Mouse (Mus musculus) layer of hippocampus, adult 11-12 months (tissue): ENCODE data around the gene Vmn1r83.

Experiments
- DNase-seq: peaks from one replicate; pipeline ENCODE4 v3.0.0; 2022; ENCODE audit warnings: low spot score

Vmn1r83 gene

DNA sequence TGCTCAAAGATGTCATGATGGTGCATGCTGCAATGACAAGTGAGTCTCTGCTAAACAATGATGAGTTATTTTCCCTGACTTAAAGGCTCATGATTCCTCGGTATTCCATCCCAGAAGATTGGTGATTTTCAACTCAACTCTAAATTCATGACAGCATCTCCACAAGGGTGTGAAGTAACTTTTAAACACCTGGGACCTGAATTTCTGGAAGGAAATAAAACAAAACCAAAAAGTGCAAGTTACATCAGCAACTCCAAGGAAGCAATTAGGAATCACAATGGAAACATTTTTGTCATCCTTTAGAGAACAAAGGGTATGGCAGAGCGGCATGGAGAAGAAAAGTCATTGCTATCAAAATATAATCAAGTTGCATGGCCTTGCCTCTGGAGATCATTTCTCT is at the start of gene Vmn1r83:
Gene Vmn1r83 (minus strand): TSS at position 101 of the 400 bp plus-strand sequence.
- DNase-seq: no peak

DNA sequence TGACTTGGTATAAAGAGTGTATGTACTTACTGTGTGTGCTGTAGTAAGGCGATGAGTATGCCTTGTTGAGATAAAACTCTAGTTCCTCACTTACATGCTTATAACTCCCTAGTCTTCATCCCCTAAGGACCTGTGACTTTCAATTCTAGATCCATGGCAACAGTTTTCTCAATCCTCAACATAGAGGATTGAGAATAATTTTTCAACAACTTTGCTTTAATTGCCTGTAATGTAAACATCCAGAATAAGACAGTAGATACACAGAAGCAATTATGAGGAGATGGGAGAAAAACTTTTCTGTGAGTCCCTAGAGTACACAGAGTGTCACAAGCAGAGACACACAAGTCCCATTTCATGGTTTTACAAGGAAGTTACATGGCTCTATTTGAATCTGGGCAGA is 39.9 kb upstream of the Vmn1r83 start, which contains the start of gene Vmn1r84:
Gene Vmn1r84 (minus strand): TSS at position 101 of the 400 bp plus-strand sequence.
- no peak for DNase-seq

DNA sequence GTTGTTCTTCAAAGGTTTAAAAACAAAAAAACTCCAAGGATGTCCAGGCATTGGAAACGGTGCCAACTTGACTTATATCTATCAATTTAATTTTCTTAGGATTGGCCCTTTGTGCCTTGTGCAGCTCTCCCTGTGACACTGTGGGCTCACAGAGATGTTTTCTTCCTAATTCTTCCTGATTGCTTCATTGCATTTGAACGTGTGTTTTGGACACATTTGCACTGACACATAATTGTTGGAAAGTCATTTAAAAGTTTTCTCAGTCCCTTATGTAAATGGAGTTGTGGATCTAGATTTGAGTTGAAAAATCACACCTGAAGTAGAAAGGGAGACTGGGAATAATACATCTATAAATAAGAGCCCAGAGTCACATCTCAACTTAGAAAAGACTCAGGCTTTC is 29.2 kb downstream of the Vmn1r83 start, which contains the start of gene Vmn1r82:
Gene Vmn1r82 (plus strand): TSS at position 301 of the 400 bp plus-strand sequence.
- no peak for DNase-seq
